Mouse (Mus musculus): ENCODE measurements at regions not wholly inside any gene's neighbourhood (a gene's known extent, or its start where the extent isn't known, plus 50 kb on each side); places are given as distances from the start of the nearest gene placed in this dataset.
A peak's percentile ranks its signal among the peaks of the same experiment; 100 is the strongest.

GRCm38 (mm10) chr1:77929552-77929951 lies 267.4 kb downstream of the Pax3 start:
- no peak for DNase-seq (ENCODE audit: low spot score)
- Histone ChIP-seq H3K27ac (no peak overlapping the region), H3K36me3 (no peaks in the 10 kb centered on the region), H3K9me3 (no peaks in the 10 kb centered on the region), H3K4me1 (replicated peaks) (no peaks in the 10 kb centered on the region; the same call in 1 of the 2 replicates), H3K27me3 (ENCODE audit: insufficient read depth, poor library complexity, severe bottlenecking) (no peaks in the 10 kb centered on the region), H3K4me3 (no peak overlapping the region)
- 55% methylated on average over 8 of the region's 8 CpGs for WGBS

GRCm38 (mm10) chr1:77926146-77926545 lies 270.8 kb downstream of the Pax3 start:
- Histone ChIP-seq H3K27ac (no peak overlapping the region), H3K27me3 (ENCODE audit: insufficient read depth, poor library complexity, severe bottlenecking) (no peaks in the 10 kb centered on the region), H3K9me3 (no peaks in the 10 kb centered on the region), H3K4me1 (replicated peaks) (no peaks in the 10 kb centered on the region; the same call in 1 of the 2 replicates), H3K36me3 (no peaks in the 10 kb centered on the region), H3K4me3 (no peak overlapping the region)
- no peak for DNase-seq (ENCODE audit: low spot score)
- 93% methylated on average over 3 of the region's 3 CpGs for WGBS

GRCm38 (mm10) chr1:77896226-77896625 lies 300.7 kb downstream of the Pax3 start:
- Histone ChIP-seq H3K4me1 (replicated peaks) (no peaks in the 10 kb centered on the region), H3K27me3 (ENCODE audit: insufficient read depth, poor library complexity, severe bottlenecking) (0 out of 2 replicates have a peak, but pooled peaks cover 4% of the 10 kb centered on the region), H3K36me3 (no peaks in the 10 kb centered on the region), H3K27ac (no peak overlapping the region), H3K9me3 (no peaks in the 10 kb centered on the region), H3K4me3 (no peak overlapping the region)
- no peak for DNase-seq (ENCODE audit: low spot score)
- 64% methylated on average over 5 of the region's 5 CpGs for WGBS

- Histone ChIP-seq H3K27ac (no peak overlapping the region), H3K4me3 (no peak overlapping the region), H3K4me1 (replicated peaks) (no peaks in the 10 kb centered on the region), H3K36me3 (no peaks in the 10 kb centered on the region), H3K9me3 (no peaks in the 10 kb centered on the region), H3K27me3 (ENCODE audit: insufficient read depth, poor library complexity, severe bottlenecking) (no peaks in the 10 kb centered on the region)
- DNase-seq (ENCODE audit: low spot score), result no peak
Observed at GRCm38 (mm10) chr1:77879026-77879425, 317.9 kb downstream of the Pax3 start.

- Histone ChIP-seq H3K4me3 (no peak overlapping the region), H3K36me3 (no peaks in the 10 kb centered on the region), H3K4me1 (replicated peaks) (no peaks in the 10 kb centered on the region), H3K27ac (no peak overlapping the region), H3K9me3 (no peaks in the 10 kb centered on the region), H3K27me3 (ENCODE audit: insufficient read depth, poor library complexity, severe bottlenecking) (no peaks in the 10 kb centered on the region)
- no peak for DNase-seq (ENCODE audit: low spot score)
- 69% methylated on average over 2 of the region's 2 CpGs for WGBS
Observed at GRCm38 (mm10) chr1:77870125-77870524, 326.8 kb downstream of the Pax3 start.

GRCm38 (mm10) chr1:77869174-77869573 lies 327.8 kb downstream of the Pax3 start:
- DNase-seq (ENCODE audit: low spot score), result no peak
- Histone ChIP-seq H3K9me3 (no peaks in the 10 kb centered on the region), H3K4me1 (replicated peaks) (no peaks in the 10 kb centered on the region), H3K4me3 (no peak overlapping the region), H3K36me3 (no peaks in the 10 kb centered on the region), H3K27ac (no peak overlapping the region), H3K27me3 (ENCODE audit: insufficient read depth, poor library complexity, severe bottlenecking) (no peaks in the 10 kb centered on the region)
- 38% methylated on average over 1 of the region's 1 CpGs for WGBS

GRCm38 (mm10) chr1:77859931-77860330 lies 337.0 kb downstream of the Pax3 start:
- Histone ChIP-seq H3K27me3 (ENCODE audit: insufficient read depth, poor library complexity, severe bottlenecking) (no peaks in the 10 kb centered on the region), H3K4me1 (replicated peaks) (no peaks in the 10 kb centered on the region), H3K36me3 (no peaks in the 10 kb centered on the region), H3K9me3 (no peaks in the 10 kb centered on the region), H3K4me3 (no peak overlapping the region), H3K27ac (no peak overlapping the region)
- DNase-seq (ENCODE audit: low spot score), result no peak
- WGBS, result 91% methylated on average over 9 of the region's 9 CpGs

- no peaks in the 10 kb centered on the region for H3K27me3 ChIP-seq (ENCODE audit: insufficient read depth, poor library complexity, severe bottlenecking)
- WGBS, result 81% methylated on average over 1 of the region's 1 CpGs
Observed at GRCm38 (mm10) chr1:77854366-77854765, 339.5 kb upstream of the Epha4 start.

GRCm38 (mm10) chr1:77847766-77848615 lies 333.1 kb upstream of the Epha4 start:
- WGBS, result 81% methylated on average over 9 of the region's 9 CpGs
- H3K27me3 ChIP-seq (ENCODE audit: insufficient read depth, poor library complexity, severe bottlenecking), result no peaks in the 10 kb centered on the region
- H3K36me3 ChIP-seq, result no peaks in the 10 kb centered on the region
- peak overlapping the region; percentile 30; the same call in 1 of the 2 replicates for H3K27ac ChIP-seq
- H3K4me1 ChIP-seq (replicated peaks), result peaks cover 16% of the 10 kb centered on the region
- no peak for DNase-seq (ENCODE audit: low spot score)
- H3K4me3 ChIP-seq, result no peak overlapping the region
- H3K9me3 ChIP-seq, result no peaks in the 10 kb centered on the region

More at GRCm38 (mm10) chr1:77854366-77854765, 339.5 kb upstream of the Epha4 start:
- DNase-seq (ENCODE audit: low spot score), result no peak
- Histone ChIP-seq H3K4me3 (no peak overlapping the region), H3K27ac (no peak overlapping the region), H3K9me3 (no peaks in the 10 kb centered on the region), H3K4me1 (replicated peaks) (no peaks in the 10 kb centered on the region), H3K36me3 (no peaks in the 10 kb centered on the region)

- 87% methylated on average over 12 of the region's 12 CpGs for WGBS
- H3K4me1 ChIP-seq (replicated peaks), result peaks cover 16% of the 10 kb centered on the region
- H3K4me3 ChIP-seq, result no peak overlapping the region
- H3K27ac ChIP-seq, result no peak overlapping the region
- no peaks in the 10 kb centered on the region for H3K27me3 ChIP-seq (ENCODE audit: insufficient read depth, poor library complexity, severe bottlenecking)
- DNase-seq (ENCODE audit: low spot score), result no peak
- H3K36me3 ChIP-seq, result no peaks in the 10 kb centered on the region
- H3K9me3 ChIP-seq, result no peaks in the 10 kb centered on the region
Observed at GRCm38 (mm10) chr1:77846039-77846727, 331.3 kb upstream of the Epha4 start.

GRCm38 (mm10) chr1:77840672-77841071 lies 325.8 kb upstream of the Epha4 start:
- 78% methylated on average over 9 of the region's 9 CpGs for WGBS
- Histone ChIP-seq H3K4me3 (no peak overlapping the region), H3K4me1 (replicated peaks) (no peaks in the 10 kb centered on the region), H3K27me3 (ENCODE audit: insufficient read depth, poor library complexity, severe bottlenecking) (no peaks in the 10 kb centered on the region), H3K27ac (no peak overlapping the region), H3K9me3 (no peaks in the 10 kb centered on the region), H3K36me3 (no peaks in the 10 kb centered on the region)
- DNase-seq (ENCODE audit: low spot score), result no peak

GRCm38 (mm10) chr1:77832174-77832573 lies 317.3 kb upstream of the Epha4 start:
- Histone ChIP-seq H3K27me3 (ENCODE audit: insufficient read depth, poor library complexity, severe bottlenecking) (no peaks in the 10 kb centered on the region), H3K27ac (no peak overlapping the region), H3K36me3 (no peaks in the 10 kb centered on the region), H3K4me3 (no peak overlapping the region), H3K4me1 (replicated peaks) (no peaks in the 10 kb centered on the region), H3K9me3 (no peaks in the 10 kb centered on the region)
- no peak for DNase-seq (ENCODE audit: low spot score)
- WGBS, result 67% methylated on average over 2 of the region's 2 CpGs

GRCm38 (mm10) chr1:77824716-77825387 lies 310.0 kb upstream of the Epha4 start:
- WGBS, result 44% methylated on average over 5 of the region's 5 CpGs
- no peaks in the 10 kb centered on the region for H3K36me3 ChIP-seq

More at GRCm38 (mm10) chr1:77824716-77825387, 310.0 kb upstream of the Epha4 start:
- H3K9me3 ChIP-seq, result no peaks in the 10 kb centered on the region
- no peak overlapping the region for H3K4me3 ChIP-seq
- peak overlapping the region; percentile 78 for H3K27ac ChIP-seq
- H3K27me3 ChIP-seq (ENCODE audit: insufficient read depth, poor library complexity, severe bottlenecking), result no peaks in the 10 kb centered on the region
- H3K4me1 ChIP-seq (replicated peaks), result peaks cover 23% of the 10 kb centered on the region
- DNase-seq (ENCODE audit: low spot score), result peak; percentile 10

Measured in hindbrain, embryonic 10.5 days (tissue).